Mouse (Mus musculus) retina, embryonic 14.5 days (tissue): ENCODE results near the gene Gtsf1.
A peak's percentile ranks its signal among the peaks of the same experiment; 100 is the strongest.
"Not testable (repeated sequence)": the region's sequence is repeated elsewhere in the genome, so short reads cannot be mapped to it uniquely, and the experiment has no call there.

Source experiments
- DNase-seq: peaks from one replicate; pipeline ENCODE4 v3.0.0-alpha.2; 2015; ENCODE audit warnings: low spot score

Gtsf1 gene

GRCm38 (mm10) chr15:103430241-103430640 is at the start of gene Gtsf1:
Gene Gtsf1, minus strand, starts transcription at chr15:103430470.
- no peak for DNase-seq

- no peak for DNase-seq
Measured at GRCm38 (mm10) chr15:103479080-103479606, 48.9 kb upstream of the Gtsf1 start.

GRCm38 (mm10) chr15:103473769-103474168 is 43.5 kb upstream of the Gtsf1 start:
- no peak for DNase-seq

- no peak for DNase-seq
Measured at GRCm38 (mm10) chr15:103473182-103473581, 42.9 kb upstream of the Gtsf1 start.

- no peak for DNase-seq
Measured at GRCm38 (mm10) chr15:103472265-103472664, 42.0 kb upstream of the Gtsf1 start.

- DNase-seq = no peak
Measured at GRCm38 (mm10) chr15:103471488-103472194, 41.4 kb upstream of the Gtsf1 start.

- no peak for DNase-seq
Measured at GRCm38 (mm10) chr15:103462539-103463261, 32.4 kb upstream of the Gtsf1 start.

GRCm38 (mm10) chr15:103454449-103454848 is 24.2 kb upstream of the Gtsf1 start:
- no peak for DNase-seq

GRCm38 (mm10) chr15:103453551-103454218 is 23.4 kb upstream of the Gtsf1 start, which contains the start of gene Nckap1l:
Gene Nckap1l, plus strand, starts transcription at chr15:103453794.
- DNase-seq = no peak

- DNase-seq = no peak
Measured at GRCm38 (mm10) chr15:103448369-103448768, 18.1 kb upstream of the Gtsf1 start, which contains the start of gene Gtsf2. Gene Gtsf2, minus strand, starts transcription at chr15:103448469.

GRCm38 (mm10) chr15:103445966-103446365 is 15.7 kb upstream of the Gtsf1 start:
- DNase-seq = not testable (repeated sequence)

GRCm38 (mm10) chr15:103427017-103427416 is 3.3 kb downstream of the Gtsf1 start:
- no peak for DNase-seq

- not testable (repeated sequence) for DNase-seq
Measured at GRCm38 (mm10) chr15:103405586-103405985, 24.7 kb downstream of the Gtsf1 start.

- DNase-seq = peak; percentile 23
Measured at GRCm38 (mm10) chr15:103401361-103401760, 28.9 kb downstream of the Gtsf1 start.

- DNase-seq = no peak
Measured at GRCm38 (mm10) chr15:103393577-103393976, 36.7 kb downstream of the Gtsf1 start.

GRCm38 (mm10) chr15:103388556-103389145 is 41.6 kb downstream of the Gtsf1 start:
- DNase-seq = peak; percentile 54

- DNase-seq = no peak
Measured at GRCm38 (mm10) chr15:103383771-103384488, 46.3 kb downstream of the Gtsf1 start.

- DNase-seq = no peak
Measured at GRCm38 (mm10) chr15:103382795-103383406, 47.4 kb downstream of the Gtsf1 start.

- no peak for DNase-seq
Measured at GRCm38 (mm10) chr15:103382075-103382474, 48.2 kb downstream of the Gtsf1 start.

- DNase-seq = no peak
Measured at GRCm38 (mm10) chr15:103378665-103379356, 51.5 kb downstream of the Gtsf1 start.
